Comparison of ENCODE assay signal across 11 mouse cellular contexts in genomic region chr4:137695900-137696299, GRCm38 (mm10). TPM values are rescaled to one million over a fixed set of nuclear protein-coding genes. Genes with fewer than 3 reads are reported as not detected.
DNase-seq lines count a peak whose midpoint lies in the region; ATAC-seq lines count a peak whose summit lies in the region.
"Had no signal": no experiment of that assay in that cellular context is flagged by ENCODE, and none has a peak within 500 bp of the region (broad histone marks: within the 10 kb centered on the region; RNA-seq: fewer than 3 reads in every experiment).

No protein-coding gene starts in this region.

- H3K36me3 ChIP-seq in heart, embryonic 16.5 days (ENCODE audit: control insufficient read depth, insufficient read depth) = no peaks in the 10 kb centered on the region
- no peaks in the 10 kb centered on the region for H3K36me3 ChIP-seq in heart, embryonic 12.5 days
- H3K36me3 ChIP-seq in limb, embryonic 12.5 days = no peaks in the 10 kb centered on the region
- H3K36me3 ChIP-seq in limb, embryonic 10.5 days = no peaks in the 10 kb centered on the region
- H3K36me3 ChIP-seq: midbrain, embryonic 10.5 days had no signal

- peak; percentile 78 for ATAC-seq in heart, embryonic 16.5 days (replicated peaks; ENCODE audit: extremely low read depth, insufficient read depth, low FRiP score)
- no peak for ATAC-seq in heart, embryonic 12.5 days (ENCODE audit: insufficient number of reproducible peaks, low FRiP score)
- no peak for ATAC-seq in limb, embryonic 12.5 days (ENCODE audit: insufficient number of reproducible peaks, insufficient read depth, low FRiP score, low TSS enrichment, low read depth)

- H3K9ac ChIP-seq in heart, embryonic 16.5 days (ENCODE audit: low read length) = no peak overlapping the region
- H3K9ac ChIP-seq in heart, embryonic 12.5 days = no peak overlapping the region
- H3K9ac ChIP-seq in limb, embryonic 12.5 days (replicated peaks) = no peak overlapping the region; the same call in 1 of the 2 replicates

- H3K4me2 ChIP-seq in heart, embryonic 16.5 days (ENCODE audit: low read depth, low read length) = no peak overlapping the region
- H3K4me2 ChIP-seq in heart, embryonic 12.5 days = no peak overlapping the region
- no peak overlapping the region for H3K4me2 ChIP-seq in limb, embryonic 12.5 days

- H3K4me3 ChIP-seq in heart, embryonic 16.5 days (ENCODE audit: low read length) = no peak overlapping the region
- no peak overlapping the region for H3K4me3 ChIP-seq in heart, embryonic 12.5 days
- H3K4me3 ChIP-seq in limb, embryonic 12.5 days (replicated peaks) = no peak overlapping the region
- H3K4me3 ChIP-seq in limb, embryonic 10.5 days = no peak overlapping the region
- H3K4me3 ChIP-seq: midbrain, embryonic 10.5 days had no signal

- no peak for DNase-seq in limb, embryonic 10.5 days (ENCODE audit: low spot score)
- DNase-seq in brain, adult 2 months (ENCODE audit: low read depth, low spot score) = peak; percentile 62
- peak; percentile 47 to 54 for DNase-seq in kidney, postnatal 36 days
- DNase-seq in cerebellum, adult 11 months = no peak
- no peak for DNase-seq in thymus, postnatal 14 days
- DNase-seq: cerebellum, postnatal 36 days had no signal

- peaks cover 28% of the 10 kb centered on the region for H3K4me1 ChIP-seq in heart, embryonic 16.5 days (ENCODE audit: control insufficient read depth, insufficient read depth, low read length)
- H3K4me1 ChIP-seq in heart, embryonic 12.5 days (replicated peaks) = peaks cover 39% of the 10 kb centered on the region
- H3K4me1 ChIP-seq in limb, embryonic 12.5 days (replicated peaks) = peaks cover 21% of the 10 kb centered on the region
- peaks cover 27% of the 10 kb centered on the region for H3K4me1 ChIP-seq in limb, embryonic 10.5 days

- 15% methylated on average over 4 of the region's 4 CpGs for WGBS in heart, embryonic 16.5 days
- 14% methylated on average over 4 of the region's 4 CpGs for WGBS in heart, embryonic 12.5 days
- WGBS in limb, embryonic 12.5 days = 29% methylated on average over 4 of the region's 4 CpGs
- 34% methylated on average over 4 of the region's 4 CpGs for WGBS in limb, embryonic 10.5 days

- H3K9me3 ChIP-seq in heart, embryonic 16.5 days (replicated peaks; ENCODE audit: control insufficient read depth, low read length) = no peaks in the 10 kb centered on the region
- H3K9me3 ChIP-seq in heart, embryonic 12.5 days (replicated peaks) = no peaks in the 10 kb centered on the region
- no peaks in the 10 kb centered on the region for H3K9me3 ChIP-seq in limb, embryonic 12.5 days
- H3K9me3 ChIP-seq in limb, embryonic 10.5 days (replicated peaks) = no peaks in the 10 kb centered on the region
- H3K9me3 ChIP-seq: midbrain, embryonic 10.5 days had no signal

- peaks cover 10% of the 10 kb centered on the region for H3K27me3 ChIP-seq in heart, embryonic 16.5 days (ENCODE audit: control insufficient read depth, insufficient read depth, low read length)
- H3K27me3 ChIP-seq in heart, embryonic 12.5 days (replicated peaks) = peaks cover 37% of the 10 kb centered on the region
- H3K27me3 ChIP-seq in limb, embryonic 12.5 days = no peaks in the 10 kb centered on the region
- H3K27me3 ChIP-seq in limb, embryonic 10.5 days (ENCODE audit: low read depth, poor library complexity, severe bottlenecking) = no peaks in the 10 kb centered on the region

- H3K27ac ChIP-seq in heart, embryonic 16.5 days (ENCODE audit: low read length) = no peak overlapping the region
- H3K27ac ChIP-seq in heart, embryonic 12.5 days (ENCODE audit: poor library complexity, severe bottlenecking) = no peak overlapping the region
- H3K27ac ChIP-seq in limb, embryonic 12.5 days = 0 out of 2 replicates have a peak overlapping the region, but pooled peaks have one; percentile 9
- no peak overlapping the region for H3K27ac ChIP-seq in limb, embryonic 10.5 days
- H3K27ac ChIP-seq: kidney, postnatal 0 days; midbrain, embryonic 10.5 days had no signal

RNA-seq across cellular contexts. Expression of gene Rap1gap, which starts 31.4 kb away (rescaled TPM):
- 9.7 and 9.8 TPM in 2 replicates for polyA plus RNA-seq in heart, embryonic 16.5 days (2015; fragmentation: Nextera tagmentation; extraction: Ambion mirVana)
- 4.3 and 4.9 TPM in 2 replicates for polyA plus RNA-seq in heart, embryonic 12.5 days (2016; fragmentation: Nextera tagmentation; extraction: Ambion mirVana)
- polyA plus RNA-seq in limb, embryonic 12.5 days (2016; fragmentation: Nextera tagmentation; extraction: Ambion mirVana) = 5.9 and 8.4 TPM in 2 replicates
- polyA plus RNA-seq in limb, embryonic 10.5 days (2016; fragmentation: Nextera tagmentation; extraction: Ambion mirVana) = 2.8 and 4.2 TPM in 2 replicates

Comparison
In these comparisons a context has a peak if more than half of its experiments do, and no peak if none do; other contexts are left out.
1. DNase-seq: peak in brain, adult 2 months (single experiment) and kidney, postnatal 36 days (2 of 2); none in limb, embryonic 10.5 days (single experiment), cerebellum, adult 11 months (single experiment) and thymus, postnatal 14 days (single experiment).